Mouse (Mus musculus) kidney, embryonic 14.5 days (tissue): ENCODE measurements around the gene Spata18. TPM values are rescaled to one million over a fixed set of nuclear protein-coding genes. Genes with fewer than 3 reads are reported as not detected.

Experiments used
- ATAC-seq: fragments of 200-750 bp; cut with Nextera tagmentation; 2 replicates; pipeline ENCODE4 v1.8.0; 2017; ENCODE audit warnings: moderate number of reproducible peaks, mild to moderate bottlenecking, moderate TSS enrichment, moderate library complexity; ENCODE audit not compliant: low FRiP score, low TSS enrichment
- H3K27ac ChIP-seq: fragments of 300-500 bp; sonication (generic); 2 replicates; pipeline ENCODE4 v1.5.1; 2014; ENCODE audit warnings: low read depth, mild to moderate bottlenecking, low read length, moderate library complexity, mixed read lengths
- H3K27me3 ChIP-seq: fragments of 300-500 bp; sonication (generic); 2 replicates; pipeline ENCODE4 v1.6.1; 2014; ENCODE audit warnings: mild to moderate bottlenecking, low read length; ENCODE audit not compliant: control insufficient read depth, insufficient read depth
- H3K36me3 ChIP-seq: fragments of 300-500 bp; sonication (generic); 2 replicates; pipeline ENCODE4 v1.6.1; 2014; ENCODE audit warnings: low read length, mixed read lengths; ENCODE audit not compliant: control insufficient read depth, insufficient read depth
- H3K4me1 ChIP-seq: fragments of 300-500 bp; sonication (generic); 2 replicates; pipeline ENCODE4 v1.6.1; 2014; ENCODE audit warnings: low read length, mixed read lengths; ENCODE audit not compliant: control insufficient read depth, insufficient read depth
- H3K4me2 ChIP-seq: fragments of 300-500 bp; sonication (generic); replicated peaks from 2 replicates; pipeline ENCODE4 v1.6.1; 2014; ENCODE audit warnings: low read depth, mild to moderate bottlenecking, low read length
- H3K4me3 ChIP-seq: fragments of 300-500 bp; sonication (generic); 2 replicates; pipeline ENCODE4 v1.5.1; 2014; ENCODE audit warnings: mild to moderate bottlenecking, low read length
- H3K9ac ChIP-seq: fragments of 300-500 bp; sonication (generic); 2 replicates; pipeline ENCODE4 v1.6.1; 2014; ENCODE audit warnings: low read depth, mild to moderate bottlenecking, low read length, moderate library complexity
- H3K9me3 ChIP-seq: fragments of 300-500 bp; sonication (generic); 2 replicates; pipeline ENCODE4 v1.6.1; 2016; ENCODE audit warnings: low read length; ENCODE audit not compliant: control insufficient read depth
- WGBS: fragments of 180-500 bp; shearing (Covaris S2); extraction: QIAGEN DNeasy Blood & Tissue Kit; methylation state at CpG from one replicate; pipeline ENCODE4 v1.1.7; 2014; 5-methylcytosine and 5-hydroxymethylcytosine counted together
- polyA plus RNA-seq: library from polyadenylated mRNA; unstranded; fragments of >200 nt; fragmentation: Nextera tagmentation; extraction: Ambion mirVana; gene quantifications from 2 replicates; pipeline ENCODE4 v1.2.1, GENCODE M21; 2014

Gene Spata18
- polyA plus RNA-seq, 1 experiment from 2014 or later = 0.20 TPM

DNA sequence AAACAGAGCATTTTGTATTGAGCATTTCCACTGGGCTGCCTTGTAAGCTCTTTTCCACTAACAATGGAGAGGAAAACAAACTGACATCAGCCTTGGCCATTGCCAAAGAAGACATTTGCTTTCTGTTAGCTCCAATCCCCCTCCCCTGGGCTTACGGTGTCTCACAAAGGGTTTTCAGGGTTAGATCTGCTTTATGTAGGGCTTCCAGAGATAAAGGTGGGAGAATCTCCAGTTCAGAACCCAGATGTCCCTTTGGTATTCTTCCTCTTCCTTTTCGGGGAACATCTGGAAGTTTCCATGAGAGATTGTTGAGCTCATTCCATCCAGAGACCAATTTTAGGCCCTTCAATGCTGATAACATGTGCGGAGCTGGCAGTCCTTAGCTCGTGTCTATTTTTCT is 74.8 kb downstream of the Spata18 start:
- H3K27me3 ChIP-seq = no peaks in the 10 kb centered on the region
- no peaks in the 10 kb centered on the region for H3K36me3 ChIP-seq
- no peak overlapping the region for H3K27ac ChIP-seq
- no peak for ATAC-seq
- H3K4me2 ChIP-seq = no peak overlapping the region
- WGBS = 92% methylated on average over 4 of the region's 4 CpGs
- H3K4me3 ChIP-seq = no peak overlapping the region
- no peaks in the 10 kb centered on the region; the same call in 1 of the 2 replicates for H3K9me3 ChIP-seq
- no peak overlapping the region for H3K9ac ChIP-seq
- H3K4me1 ChIP-seq = 0 out of 2 replicates have a peak, but pooled peaks cover 5% of the 10 kb centered on the region

DNA sequence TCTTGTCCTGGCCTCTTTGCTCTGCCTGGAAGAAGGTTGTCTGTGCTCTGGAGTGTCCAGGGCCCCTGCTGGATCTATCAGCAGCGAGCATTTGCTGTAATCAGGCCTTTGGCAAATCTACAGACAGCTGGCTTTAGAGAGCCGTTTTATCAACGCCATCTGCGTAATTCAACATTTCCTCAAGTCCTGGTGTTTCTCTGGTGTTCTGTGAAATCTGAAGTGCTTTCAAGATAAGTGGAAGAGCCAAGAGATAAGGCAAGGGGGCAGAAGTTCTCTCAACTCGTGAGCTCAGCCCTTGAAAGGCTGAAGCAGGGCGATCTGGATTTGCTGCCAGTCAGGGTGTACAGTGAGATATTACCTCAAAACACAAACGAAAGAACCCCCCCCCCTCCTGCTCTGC is 77.5 kb downstream of the Spata18 start:
- Histone ChIP-seq H3K9ac (no peak overlapping the region), H3K4me3 (no peak overlapping the region), H3K27ac (no peak overlapping the region), H3K9me3 (no peaks in the 10 kb centered on the region), H3K4me2 (no peak overlapping the region), H3K4me1 (0 out of 2 replicates have a peak, but pooled peaks cover 10% of the 10 kb centered on the region), H3K36me3 (no peaks in the 10 kb centered on the region), H3K27me3 (no peaks in the 10 kb centered on the region)
- 81% methylated on average over 7 of the region's 7 CpGs for WGBS
- ATAC-seq = no peak

Other genes with a start within 250 kb of the Spata18 start
- 0.09 and 0.23 TPM in 2 replicates for gene Cwh43, start 245.3 kb upstream of the Spata18 start, polyA plus RNA-seq
- gene Dcun1d4, start 170.4 kb upstream of the Spata18 start, polyA plus RNA-seq = 21.0 and 29.8 TPM in 2 replicates
- gene Lrrc66, start 18.9 kb upstream of the Spata18 start, polyA plus RNA-seq = 0.06 TPM in 1 of 2 replicates, not detected in the other
- gene Sgcb, start 3.6 kb upstream of the Spata18 start, polyA plus RNA-seq = 16.7 and 23.2 TPM in 2 replicates